Mouse (Mus musculus): ENCODE data around the gene Osgep. TPM values are rescaled to one million over a fixed set of nuclear protein-coding genes. Genes with fewer than 3 reads are reported as not detected.
"Not testable (repeated sequence)": the region's sequence is repeated elsewhere in the genome, so short reads cannot be mapped to it uniquely, and the experiment has no call there.

The Osgep gene
- total and polyA plus RNA-seq, 2 experiments from 2014 or later, result 43.7 to 64.9 TPM

GRCm38 (mm10) chr14:50904828-50905129 is 19.9 kb downstream of the Osgep start:
- WGBS, result 91% methylated on average over 4 of the region's 4 CpGs
- H3K36me3 ChIP-seq (ENCODE audit: insufficient read depth, low read length), result no peaks in the 10 kb centered on the region
- no peak overlapping the region for H3K27ac ChIP-seq (ENCODE audit: low read depth, low read length)
- H3K9ac ChIP-seq (replicated peaks; ENCODE audit: low read length, poor library complexity, severe bottlenecking), result no peak overlapping the region
- TF ChIP-seq CTCF (IDR thresholded peaks at IDR 0.05), result no peak
- H3K4me1 ChIP-seq (ENCODE audit: insufficient read depth, low read length), result no peaks in the 10 kb centered on the region
- no peaks in the 10 kb centered on the region for H3K9me3 ChIP-seq (ENCODE audit: low read length)
- ATAC-seq (ENCODE audit: low FRiP score) (no peak), DNase-seq (ENCODE audit: low spot score) (no peak)
- H3K4me3 ChIP-seq (ENCODE audit: low read depth, low read length), result no peak overlapping the region
- no peaks in the 10 kb centered on the region for H3K27me3 ChIP-seq (ENCODE audit: insufficient read depth, low read length)
- no peak overlapping the region for H3K4me2 ChIP-seq (ENCODE audit: low read depth, low read length, poor library complexity, severe bottlenecking)

- Histone ChIP-seq H3K4me3 (ENCODE audit: low read depth, low read length) (peak overlapping the region; percentile 39), H3K27ac (ENCODE audit: low read depth, low read length) (peak overlapping the region; percentile 19), H3K36me3 (ENCODE audit: insufficient read depth, low read length) (no peaks in the 10 kb centered on the region), H3K9ac (replicated peaks; ENCODE audit: low read length, poor library complexity, severe bottlenecking) (peak overlapping the region; percentile 60), H3K27me3 (ENCODE audit: insufficient read depth, low read length) (no peaks in the 10 kb centered on the region), H3K4me1 (ENCODE audit: insufficient read depth, low read length) (no peaks in the 10 kb centered on the region), H3K9me3 (ENCODE audit: low read length) (no peaks in the 10 kb centered on the region), H3K4me2 (ENCODE audit: low read depth, low read length, poor library complexity, severe bottlenecking) (peak overlapping the region; percentile 64)
- DNase-seq (ENCODE audit: low spot score), result peak; percentile 78
- ATAC-seq (ENCODE audit: low FRiP score), result peak; percentile 87
- 2% methylated on average over 26 of the region's 26 CpGs for WGBS
- peak; percentile 70 for TF ChIP-seq CTCF (IDR thresholded peaks at IDR 0.05)
Measured at GRCm38 (mm10) chr14:50903973-50904827, 20.5 kb downstream of the Osgep start.

GRCm38 (mm10) chr14:50897992-50898391 is 26.7 kb downstream of the Osgep start:
- H3K36me3 ChIP-seq (ENCODE audit: insufficient read depth, low read length); H3K27me3 ChIP-seq (ENCODE audit: insufficient read depth, low read length); H3K9me3 ChIP-seq (ENCODE audit: low read length); DNase-seq (ENCODE audit: low spot score); H3K27ac ChIP-seq (ENCODE audit: low read depth, low read length); ATAC-seq (ENCODE audit: low FRiP score); H3K4me1 ChIP-seq (ENCODE audit: insufficient read depth, low read length); H3K4me3 ChIP-seq (ENCODE audit: low read depth, low read length); H3K9ac ChIP-seq (replicated peaks; ENCODE audit: low read length, poor library complexity, severe bottlenecking); H3K4me2 ChIP-seq (ENCODE audit: low read depth, low read length, poor library complexity, severe bottlenecking): not testable (repeated sequence)
- WGBS, result 88% methylated on average over 2 of the region's 2 CpGs

GRCm38 (mm10) chr14:50897374-50897765 is 27.3 kb downstream of the Osgep start, which contains the start of gene Klhl33:
Gene Klhl33 (minus strand): TSS chr14:50897507.
- Histone ChIP-seq H3K9ac (replicated peaks; ENCODE audit: low read length, poor library complexity, severe bottlenecking) (peak within 1 kb of the TSS; percentile 62), H3K36me3 (ENCODE audit: insufficient read depth, low read length) (no peaks in the 10 kb centered on the region), H3K4me3 (ENCODE audit: low read depth, low read length) (peak within 1 kb of the TSS; percentile 56), H3K9me3 (ENCODE audit: low read length) (no peaks in the 10 kb centered on the region), H3K4me1 (ENCODE audit: insufficient read depth, low read length) (no peaks in the 10 kb centered on the region), H3K27ac (ENCODE audit: low read depth, low read length) (peak within 1 kb of the TSS; percentile 21), H3K27me3 (ENCODE audit: insufficient read depth, low read length) (no peaks in the 10 kb centered on the region), H3K4me2 (ENCODE audit: low read depth, low read length, poor library complexity, severe bottlenecking) (peak within 1 kb of the TSS; percentile 85)
- 37% methylated on average over 7 of the region's 7 CpGs for WGBS
- DNase-seq (ENCODE audit: low spot score) (no peak), ATAC-seq (ENCODE audit: low FRiP score) (no peak)
- no peak for TF ChIP-seq CTCF (IDR thresholded peaks at IDR 0.05)

GRCm38 (mm10) chr14:50896747-50897373 is 27.8 kb downstream of the Osgep start:
- peak overlapping the region; percentile 21 for H3K27ac ChIP-seq (ENCODE audit: low read depth, low read length)
- ATAC-seq (ENCODE audit: low FRiP score), result peak; percentile 72

More at GRCm38 (mm10) chr14:50896747-50897373, 27.8 kb downstream of the Osgep start:
- Histone ChIP-seq H3K4me3 (ENCODE audit: low read depth, low read length) (peak overlapping the region; percentile 56), H3K4me2 (ENCODE audit: low read depth, low read length, poor library complexity, severe bottlenecking) (peak overlapping the region; percentile 85), H3K4me1 (ENCODE audit: insufficient read depth, low read length) (no peaks in the 10 kb centered on the region), H3K9me3 (ENCODE audit: low read length) (no peaks in the 10 kb centered on the region), H3K9ac (replicated peaks; ENCODE audit: low read length, poor library complexity, severe bottlenecking) (peak overlapping the region; percentile 62), H3K27me3 (ENCODE audit: insufficient read depth, low read length) (no peaks in the 10 kb centered on the region), H3K36me3 (ENCODE audit: insufficient read depth, low read length) (no peaks in the 10 kb centered on the region)
- 16% methylated on average over 23 of the region's 23 CpGs for WGBS
- DNase-seq (ENCODE audit: low spot score), result peak; percentile 19
- no peak for TF ChIP-seq CTCF (IDR thresholded peaks at IDR 0.05)

Data from midbrain, postnatal 0 days (tissue).